Mouse (Mus musculus): ENCODE measurements around the gene Zbtb7a. TPM values are rescaled to one million over a fixed set of nuclear protein-coding genes. Genes with fewer than 3 reads are reported as not detected.
A peak's percentile ranks its signal among the peaks of the same experiment; 100 is the strongest.

Zbtb7a gene
- polyA plus RNA-seq, 1 experiment from 2014 or later: 13.5 TPM

DNA sequence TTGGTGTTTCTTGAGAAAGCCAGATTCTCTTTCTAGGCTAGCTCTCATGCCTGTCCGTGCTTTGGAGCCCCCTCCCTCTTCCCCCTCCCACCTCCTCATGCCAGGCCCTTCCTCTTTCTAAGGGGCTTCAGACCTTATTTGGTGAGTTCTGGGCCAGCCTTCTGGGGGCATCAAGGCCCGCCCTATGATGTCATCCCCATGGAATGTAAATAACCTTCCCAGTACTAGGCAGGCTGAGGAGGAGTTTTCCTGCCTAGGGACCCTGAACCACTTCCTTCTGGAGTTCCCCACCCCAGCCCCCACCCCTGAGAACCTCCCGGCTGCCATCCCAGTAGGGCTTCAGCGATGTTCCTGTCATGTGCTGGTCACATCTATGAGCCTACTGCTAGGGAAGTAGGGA is 49.7 kb downstream of the Zbtb7a start:
- Histone ChIP-seq H3K4me3 (replicated peaks) (no peak overlapping the region), H3K27me3 (no peaks in the 10 kb centered on the region), H3K9me3 (no peaks in the 10 kb centered on the region), H3K27ac (no peak overlapping the region; the same call in 1 of the 2 replicates), H3K4me1 (peaks cover 20% of the 10 kb centered on the region), H3K4me2 (no peak overlapping the region), H3K36me3 (replicated peaks) (peaks cover 59% of the 10 kb centered on the region), H3K9ac (no peak overlapping the region)
- WGBS: 71% methylated on average over 4 of the region's 4 CpGs
- ATAC-seq (ENCODE audit: low FRiP score): no peak

DNA sequence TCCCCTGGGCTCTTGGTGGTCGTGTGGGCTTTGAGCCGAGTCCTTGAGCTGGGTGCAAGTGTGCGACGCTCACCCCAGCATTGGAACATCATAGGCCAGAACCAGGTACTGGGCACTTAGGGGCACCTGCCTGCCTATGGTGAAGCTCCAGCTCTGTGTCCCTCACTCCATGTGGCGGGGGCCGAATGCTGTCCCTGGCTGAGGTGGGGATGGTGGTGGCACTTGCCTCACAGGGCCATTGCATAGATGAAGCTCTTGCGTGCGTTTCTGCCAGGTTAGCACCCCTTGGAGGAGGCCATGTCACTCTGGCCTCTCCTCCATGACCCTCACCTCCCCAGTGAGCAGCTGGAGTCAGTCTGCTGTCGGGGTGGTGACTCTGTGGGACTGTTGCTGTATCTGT is 52.1 kb downstream of the Zbtb7a start:
- Histone ChIP-seq H3K4me3 (replicated peaks) (no peak overlapping the region), H3K4me1 (peaks cover 19% of the 10 kb centered on the region), H3K27ac (no peak overlapping the region), H3K9me3 (no peaks in the 10 kb centered on the region), H3K4me2 (no peak overlapping the region), H3K9ac (no peak overlapping the region), H3K36me3 (replicated peaks) (peaks cover 47% of the 10 kb centered on the region), H3K27me3 (no peaks in the 10 kb centered on the region)
- no peak for ATAC-seq (ENCODE audit: low FRiP score)
- WGBS: 96% methylated on average over 9 of the region's 9 CpGs

DNA sequence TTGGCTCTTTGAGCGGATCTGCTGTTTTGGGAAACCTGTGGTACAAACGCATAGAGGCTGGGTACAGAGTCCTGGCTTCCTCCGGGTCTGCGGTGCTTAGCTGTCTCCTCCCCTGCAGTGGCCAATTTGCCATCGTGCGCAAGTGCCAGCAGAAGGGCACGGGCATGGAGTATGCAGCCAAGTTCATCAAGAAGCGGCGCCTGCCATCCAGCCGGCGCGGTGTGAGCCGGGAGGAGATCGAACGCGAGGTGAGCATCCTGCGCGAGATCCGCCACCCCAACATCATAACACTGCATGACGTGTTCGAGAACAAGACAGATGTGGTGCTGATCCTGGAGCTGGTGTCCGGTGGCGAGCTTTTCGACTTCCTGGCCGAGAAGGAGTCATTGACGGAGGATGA is 54.8 kb downstream of the Zbtb7a start:
- peaks cover 22% of the 10 kb centered on the region for H3K27me3 ChIP-seq
- H3K9me3 ChIP-seq: no peaks in the 10 kb centered on the region
- H3K4me2 ChIP-seq: no peak overlapping the region
- no peak for ATAC-seq (ENCODE audit: low FRiP score)
- H3K36me3 ChIP-seq (replicated peaks): peaks cover 36% of the 10 kb centered on the region
- no peak overlapping the region for H3K27ac ChIP-seq
- peaks cover 24% of the 10 kb centered on the region for H3K4me1 ChIP-seq
- no peak overlapping the region for H3K4me3 ChIP-seq (replicated peaks)
- H3K9ac ChIP-seq: no peak overlapping the region
- 80% methylated on average over 26 of the region's 26 CpGs for WGBS

DNA sequence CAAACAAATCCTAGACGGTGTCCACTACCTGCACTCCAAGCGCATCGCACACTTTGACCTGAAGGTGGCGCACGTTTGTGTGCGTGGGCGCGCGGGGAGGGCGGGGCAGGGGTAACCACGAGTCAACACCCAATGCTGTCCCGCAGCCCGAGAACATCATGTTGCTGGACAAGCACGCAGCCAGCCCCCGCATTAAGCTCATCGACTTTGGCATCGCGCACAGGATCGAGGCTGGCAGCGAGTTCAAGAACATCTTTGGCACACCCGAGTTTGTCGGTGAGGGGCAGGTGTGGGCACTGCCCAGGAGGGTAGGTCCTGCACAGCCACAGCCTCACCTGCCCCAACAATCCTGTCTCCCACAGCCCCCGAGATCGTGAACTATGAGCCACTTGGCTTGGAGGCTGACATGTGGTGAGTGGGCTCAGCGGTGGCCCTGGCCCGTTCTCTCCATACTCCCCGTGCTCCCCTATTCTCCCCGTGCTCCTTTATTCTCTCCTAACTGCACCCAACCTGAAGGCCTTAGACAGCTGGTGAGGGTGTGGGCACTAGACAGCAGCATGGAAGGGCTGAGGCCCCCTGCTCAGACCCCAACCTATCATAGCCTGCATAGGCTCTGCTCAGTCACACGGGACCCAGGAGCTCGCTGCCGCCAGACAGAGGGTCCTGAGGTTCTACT is 55.4 kb downstream of the Zbtb7a start:
- H3K36me3 ChIP-seq (replicated peaks): peaks cover 30% of the 10 kb centered on the region
- ATAC-seq (ENCODE audit: low FRiP score): no peak
- no peak overlapping the region for H3K4me3 ChIP-seq (replicated peaks)
- H3K9ac ChIP-seq: no peak overlapping the region
- H3K9me3 ChIP-seq: no peaks in the 10 kb centered on the region
- peaks cover 24% of the 10 kb centered on the region for H3K4me1 ChIP-seq
- H3K27ac ChIP-seq: no peak overlapping the region
- WGBS: 70% methylated on average over 31 of the region's 31 CpGs
- peaks cover 27% of the 10 kb centered on the region for H3K27me3 ChIP-seq
- H3K4me2 ChIP-seq: no peak overlapping the region

DNA sequence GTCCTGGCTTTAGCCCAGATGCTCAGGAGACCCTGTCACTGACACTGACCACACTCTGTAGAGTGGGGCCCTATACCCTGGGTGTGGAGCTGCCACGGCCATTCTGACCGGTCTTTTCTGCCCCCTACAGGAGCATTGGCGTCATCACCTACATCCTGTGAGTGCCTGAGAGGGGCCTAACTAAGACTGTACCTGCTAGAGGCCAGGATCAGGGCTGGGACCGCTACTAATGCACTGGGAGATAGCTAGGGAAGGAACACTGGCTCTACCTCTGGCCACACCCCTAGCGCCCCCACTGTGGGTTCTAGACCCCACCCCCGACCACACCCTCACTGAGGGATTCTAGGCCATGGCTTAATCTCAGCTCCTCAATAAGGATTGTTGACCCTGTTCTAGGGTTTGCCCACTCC is 55.9 kb downstream of the Zbtb7a start:
- Histone ChIP-seq H3K9me3 (no peaks in the 10 kb centered on the region), H3K27ac (no peak overlapping the region), H3K4me1 (peaks cover 24% of the 10 kb centered on the region), H3K27me3 (peaks cover 33% of the 10 kb centered on the region), H3K4me2 (no peak overlapping the region), H3K36me3 (replicated peaks) (peaks cover 27% of the 10 kb centered on the region), H3K9ac (no peak overlapping the region), H3K4me3 (replicated peaks) (no peak overlapping the region)
- 78% methylated on average over 6 of the region's 6 CpGs for WGBS
- ATAC-seq (ENCODE audit: low FRiP score): no peak

DNA sequence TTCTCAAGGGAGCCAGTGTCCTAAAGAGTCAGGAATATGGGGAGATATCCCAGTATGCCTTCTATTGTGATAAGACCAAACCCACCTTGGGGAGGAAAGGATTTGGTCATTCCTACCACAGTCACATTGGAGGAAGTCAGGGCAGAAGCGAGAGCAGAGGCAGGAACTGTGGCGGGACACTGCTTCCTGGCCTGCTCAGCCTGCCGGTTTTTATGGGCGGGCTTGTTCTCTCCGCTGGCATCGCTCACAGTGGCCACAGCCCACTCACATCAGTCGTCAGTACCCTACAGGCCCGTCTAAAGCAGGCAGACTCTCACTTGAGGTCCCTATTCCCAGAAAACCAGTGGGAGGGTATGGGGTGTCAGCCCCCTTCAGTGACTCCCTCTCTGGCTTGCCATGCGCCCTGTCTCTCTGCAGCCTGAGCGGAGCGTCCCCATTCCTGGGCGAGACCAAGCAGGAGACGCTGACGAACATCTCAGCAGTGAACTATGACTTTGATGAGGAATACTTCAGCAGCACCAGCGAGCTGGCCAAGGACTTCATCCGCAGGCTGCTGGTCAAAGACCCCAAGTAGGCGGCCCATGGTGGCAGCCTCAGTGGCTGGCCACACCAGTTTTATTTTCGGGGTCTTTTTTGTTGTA is 56.4 kb downstream of the Zbtb7a start:
- Histone ChIP-seq H3K4me3 (replicated peaks) (no peak overlapping the region), H3K36me3 (replicated peaks) (peaks cover 26% of the 10 kb centered on the region), H3K4me2 (peak overlapping the region; percentile 96; the same call in 1 of the 2 replicates), H3K27ac (no peak overlapping the region), H3K27me3 (peaks cover 38% of the 10 kb centered on the region), H3K9me3 (no peaks in the 10 kb centered on the region), H3K4me1 (peaks cover 24% of the 10 kb centered on the region), H3K9ac (no peak overlapping the region)
- ATAC-seq (ENCODE audit: low FRiP score): no peak
- 89% methylated on average over 18 of the region's 18 CpGs for WGBS

DNA sequence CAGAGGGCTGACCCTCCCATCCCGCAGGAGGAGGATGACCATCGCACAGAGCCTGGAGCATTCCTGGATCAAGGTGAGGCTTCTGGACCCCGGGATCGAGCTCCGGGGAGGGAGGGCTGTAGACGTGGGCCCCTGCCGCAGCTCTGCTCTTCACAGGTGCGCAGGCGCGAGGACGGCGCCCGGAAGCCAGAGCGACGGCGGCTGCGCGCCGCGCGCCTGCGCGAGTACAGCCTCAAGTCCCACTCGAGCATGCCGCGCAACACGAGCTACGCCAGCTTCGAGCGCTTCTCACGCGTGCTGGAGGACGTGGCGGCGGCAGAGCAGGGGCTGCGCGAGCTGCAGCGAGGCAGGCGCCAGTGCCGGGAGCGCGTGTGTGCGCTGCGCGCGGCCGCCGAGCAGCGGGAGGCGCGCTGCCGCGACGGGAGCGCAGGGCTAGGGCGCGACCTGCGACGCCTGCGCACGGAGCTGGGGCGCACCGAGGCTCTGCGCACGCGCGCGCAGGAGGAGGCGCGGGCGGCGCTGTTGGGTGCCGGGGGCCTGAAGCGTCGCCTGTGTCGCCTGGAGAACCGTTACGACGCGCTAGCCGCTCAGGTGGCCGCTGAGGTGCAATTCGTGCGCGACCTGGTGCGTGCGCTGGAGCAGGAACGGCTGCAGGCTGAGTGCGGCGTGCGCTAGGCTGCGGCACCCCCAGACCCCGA is 57.4 kb downstream of the Zbtb7a start:
- ATAC-seq (ENCODE audit: low FRiP score): peak; percentile 88
- H3K4me2 ChIP-seq: peak overlapping the region; percentile 96
- under 1% methylated on average over 88 of the region's 93 CpGs for WGBS
- H3K9ac ChIP-seq: peak overlapping the region; percentile 77
- peak overlapping the region; percentile 60 for H3K4me3 ChIP-seq (replicated peaks)
- H3K36me3 ChIP-seq (replicated peaks): peaks cover 16% of the 10 kb centered on the region
- peak overlapping the region; percentile 93 for H3K27ac ChIP-seq
- peaks cover 24% of the 10 kb centered on the region for H3K4me1 ChIP-seq
- peaks cover 48% of the 10 kb centered on the region for H3K27me3 ChIP-seq
- no peaks in the 10 kb centered on the region for H3K9me3 ChIP-seq

DNA sequence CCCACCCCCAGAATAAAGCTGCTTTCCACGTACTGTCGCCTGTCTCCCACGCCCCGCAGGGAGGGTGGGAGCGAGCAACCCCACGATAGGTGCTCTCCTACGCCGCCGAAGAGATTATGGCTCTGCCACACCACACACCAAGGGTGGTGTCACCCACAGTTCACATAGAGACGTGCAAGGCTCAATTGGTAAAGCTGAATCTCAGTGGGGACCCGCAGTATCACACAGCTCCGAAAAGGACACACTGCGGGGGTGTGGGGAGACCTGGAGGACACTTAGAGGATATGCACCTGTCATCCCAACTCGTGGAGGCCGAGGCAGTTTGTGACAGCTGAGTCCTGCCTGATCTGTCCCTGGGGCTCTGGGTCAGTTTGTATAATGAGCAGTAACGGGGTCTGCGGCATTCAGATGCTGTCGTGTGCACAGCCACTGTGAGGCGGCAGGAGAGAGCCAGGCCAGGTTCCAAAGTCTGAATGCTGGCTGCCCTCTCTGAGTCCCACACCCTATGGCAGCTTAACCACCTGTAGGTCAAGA is 58.0 kb downstream of the Zbtb7a start:
- peaks cover 51% of the 10 kb centered on the region for H3K27me3 ChIP-seq
- H3K9me3 ChIP-seq: no peaks in the 10 kb centered on the region
- 4% methylated on average over 19 of the region's 19 CpGs for WGBS
- H3K27ac ChIP-seq: peak overlapping the region; percentile 93
- H3K4me3 ChIP-seq (replicated peaks): peak overlapping the region; percentile 60
- peaks cover 24% of the 10 kb centered on the region for H3K4me1 ChIP-seq
- peak overlapping the region; percentile 77 for H3K9ac ChIP-seq
- H3K36me3 ChIP-seq (replicated peaks): peaks cover 14% of the 10 kb centered on the region
- H3K4me2 ChIP-seq: peak overlapping the region; percentile 96
- ATAC-seq (ENCODE audit: low FRiP score): peak; percentile 31

DNA sequence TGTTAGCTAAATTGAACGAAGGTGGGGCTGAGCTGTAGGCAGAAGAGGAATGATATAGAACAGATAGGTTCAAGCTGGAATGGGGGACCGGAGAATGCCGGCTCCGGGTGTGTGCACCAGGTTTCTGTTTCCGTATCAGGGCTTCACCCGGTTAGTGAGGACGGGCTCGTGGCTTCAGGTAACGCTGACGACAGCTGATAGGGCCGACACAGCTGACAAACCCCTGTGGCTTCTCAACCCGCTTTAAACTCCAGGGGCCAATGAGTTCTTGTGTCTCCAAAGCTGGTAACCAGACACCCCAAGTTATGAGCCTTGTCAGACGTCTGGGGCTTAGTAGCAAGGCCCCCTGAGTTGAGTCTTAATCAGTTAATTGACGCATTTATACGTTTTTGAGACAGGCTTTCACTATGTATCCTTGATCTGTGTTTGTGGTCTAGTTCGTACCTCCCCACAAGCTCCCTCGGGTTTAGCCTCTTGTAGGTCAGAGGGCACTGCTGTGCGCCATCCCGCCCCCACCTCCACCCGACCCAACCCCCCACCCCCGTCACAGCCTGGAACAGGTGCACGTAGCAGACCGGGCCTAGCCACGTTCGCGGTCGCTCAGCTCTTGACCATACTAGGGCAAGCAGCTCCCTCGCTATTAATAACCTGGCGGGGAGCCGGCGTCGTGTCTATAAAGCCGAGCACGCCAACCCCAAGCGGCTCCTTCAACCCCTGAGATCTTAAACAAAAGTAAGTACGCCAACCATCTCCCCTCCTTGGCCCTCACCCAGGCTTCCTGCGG is 59.2 kb downstream of the Zbtb7a start:
- ATAC-seq (ENCODE audit: low FRiP score): no peak
- peaks cover 55% of the 10 kb centered on the region for H3K27me3 ChIP-seq
- peaks cover 24% of the 10 kb centered on the region for H3K4me1 ChIP-seq
- no peak overlapping the region for H3K4me2 ChIP-seq
- no peak overlapping the region; the same call in 1 of the 2 replicates for H3K4me3 ChIP-seq (replicated peaks)
- H3K9me3 ChIP-seq: no peaks in the 10 kb centered on the region
- WGBS: 17% methylated on average over 37 of the region's 37 CpGs
- no peak overlapping the region for H3K27ac ChIP-seq
- H3K9ac ChIP-seq: 0 out of 2 replicates have a peak overlapping the region, but pooled peaks have one; percentile 17
- peaks cover 14% of the 10 kb centered on the region for H3K36me3 ChIP-seq (replicated peaks)

DNA sequence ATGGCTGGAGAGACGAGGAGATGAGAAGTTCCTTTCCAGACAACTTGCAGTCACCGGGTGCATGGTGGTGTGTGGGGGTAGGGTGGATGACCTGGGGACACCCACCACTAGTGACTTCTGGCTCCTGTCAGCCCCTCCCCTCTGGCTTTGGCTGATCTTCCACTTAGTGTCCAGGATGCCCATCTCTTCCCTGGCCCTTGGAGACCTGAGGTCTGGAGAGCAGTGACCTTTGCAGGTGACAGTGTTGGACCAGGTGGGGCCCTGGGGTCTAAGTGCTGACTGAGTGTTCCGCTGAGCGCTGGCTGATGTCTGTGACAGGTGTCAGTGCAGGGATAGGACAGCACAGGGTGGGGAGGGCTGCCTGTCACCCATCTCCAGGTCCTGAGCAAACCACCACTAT is 60.3 kb downstream of the Zbtb7a start:
- Histone ChIP-seq H3K4me3 (replicated peaks) (no peak overlapping the region), H3K27me3 (peaks cover 64% of the 10 kb centered on the region)

DNA sequence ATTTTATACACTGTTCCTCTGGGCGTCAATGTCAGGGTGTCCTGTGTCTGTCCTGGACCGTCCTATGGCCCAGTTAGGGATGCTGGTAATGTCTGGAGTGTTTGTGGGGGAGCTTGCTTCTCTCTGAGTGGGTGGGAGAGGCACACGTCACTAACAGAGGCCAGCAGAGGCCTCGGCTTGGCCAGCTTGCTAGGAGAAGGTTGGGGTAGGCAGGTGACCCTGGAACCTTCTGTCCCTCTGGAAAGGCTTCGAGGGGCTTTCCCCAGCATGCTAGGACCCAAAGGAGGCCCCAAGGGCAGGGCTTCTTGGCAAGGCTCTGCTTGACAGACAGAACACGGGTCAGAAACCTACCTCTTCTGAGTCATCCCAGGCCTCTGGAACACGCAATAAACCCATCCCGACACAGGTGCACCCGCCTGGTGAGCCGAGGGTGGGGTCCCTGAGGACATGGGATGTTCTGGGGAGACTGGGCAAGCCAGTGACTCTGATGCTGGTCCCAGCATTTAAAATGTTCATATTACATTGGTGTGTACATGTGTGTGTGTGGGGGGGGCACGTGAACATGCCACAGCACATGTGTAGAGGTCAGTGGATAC is 61.5 kb downstream of the Zbtb7a start:
- WGBS: 65% methylated on average over 11 of the region's 11 CpGs
- ATAC-seq (ENCODE audit: low FRiP score): no peak
- peaks cover 66% of the 10 kb centered on the region for H3K27me3 ChIP-seq

More for the DNA sequence above, 60.3 kb downstream of the Zbtb7a start:
- Histone ChIP-seq H3K27ac (no peak overlapping the region), H3K4me1 (peaks cover 24% of the 10 kb centered on the region), H3K9me3 (no peaks in the 10 kb centered on the region), H3K36me3 (replicated peaks) (peaks cover 7% of the 10 kb centered on the region), H3K9ac (no peak overlapping the region), H3K4me2 (no peak overlapping the region)
- WGBS: 80% methylated on average over 4 of the region's 4 CpGs
- no peak for ATAC-seq (ENCODE audit: low FRiP score)

More for the DNA sequence above, 61.5 kb downstream of the Zbtb7a start:
- H3K36me3 ChIP-seq (replicated peaks): no peaks in the 10 kb centered on the region
- H3K9ac ChIP-seq: no peak overlapping the region; the same call in 1 of the 2 replicates
- H3K9me3 ChIP-seq: no peaks in the 10 kb centered on the region
- no peak overlapping the region for H3K4me2 ChIP-seq
- peaks cover 24% of the 10 kb centered on the region for H3K4me1 ChIP-seq
- no peak overlapping the region for H3K4me3 ChIP-seq (replicated peaks)
- no peak overlapping the region for H3K27ac ChIP-seq

All from forebrain, embryonic 12.5 days (tissue).